In genomic region chr8:10857874-10858273, GRCm38 (mm10) we compare ENCODE assay signal across 29 mouse cellular contexts.
DNase-seq lines count a peak whose midpoint lies in the region; ATAC-seq and TF ChIP-seq lines count a peak whose summit lies in the region.
"Had no signal": no experiment of that assay in that cellular context is flagged by ENCODE, and none has a peak within 500 bp of the region (broad histone marks: within the 10 kb centered on the region; RNA-seq: fewer than 3 reads in every experiment).

No protein-coding gene starts in this region.

- DNase-seq in lung, postnatal 0 days (ENCODE audit: low spot score) = peak; percentile 21
- DNase-seq in lung, postnatal 25 days (ENCODE audit: low spot score) = no peak
- peak; percentile 12 for DNase-seq in MEL-GATA-1-ER (ENCODE audit: extremely low read depth, low read depth)
- no peak for DNase-seq in kidney, postnatal 10 days
- DNase-seq in cerebellum, adult 18-20 months = no peak
- DNase-seq: adrenal gland, adult 2 months; adrenal gland, postnatal 36 days; cerebellum, adult 2 months; cerebellum, postnatal 25 days; gastrocnemius, postnatal 25 days; heart, postnatal 4 days; kidney, adult 18-20 months; layer of hippocampus, postnatal 36 days; left cerebral cortex, postnatal 4 days; thymus, adult 18-20 months; thymus, postnatal 25 days had no signal

- H3K4me1 ChIP-seq in lung, postnatal 0 days (ENCODE audit: insufficient read depth, low read depth, low read length) = no peaks in the 10 kb centered on the region
- no peaks in the 10 kb centered on the region for H3K4me1 ChIP-seq in kidney, embryonic 15.5 days
- H3K4me1 ChIP-seq: limb, embryonic 15.5 days had no signal

- TF ChIP-seq EP300 in lung, postnatal 0 days (IDR thresholded peaks at IDR 0.05) = no peak

- no peaks in the 10 kb centered on the region for H3K36me3 ChIP-seq in lung, postnatal 0 days (ENCODE audit: insufficient read depth, low read length)
- no peaks in the 10 kb centered on the region for H3K36me3 ChIP-seq in kidney, embryonic 15.5 days
- H3K36me3 ChIP-seq: limb, embryonic 15.5 days; midbrain, embryonic 10.5 days; neural tube, embryonic 13.5 days had no signal

- TF ChIP-seq CTCF in lung, postnatal 0 days (IDR thresholded peaks at IDR 0.05) = no peak

- no peaks in the 10 kb centered on the region for H3K9me3 ChIP-seq in lung, postnatal 0 days (ENCODE audit: low read length)
- H3K9me3 ChIP-seq in kidney, embryonic 15.5 days (replicated peaks) = no peaks in the 10 kb centered on the region
- H3K9me3 ChIP-seq: forebrain, embryonic 13.5 days; limb, embryonic 15.5 days; midbrain, embryonic 10.5 days; neural tube, embryonic 13.5 days had no signal

- no peak overlapping the region for H3K4me3 ChIP-seq in lung, postnatal 0 days (ENCODE audit: low read depth, low read length)
- H3K4me3 ChIP-seq in kidney, embryonic 15.5 days (replicated peaks) = no peak overlapping the region
- H3K4me3 ChIP-seq: forebrain, embryonic 13.5 days; limb, embryonic 15.5 days; midbrain, embryonic 10.5 days; neural tube, embryonic 13.5 days had no signal

- no peak overlapping the region for H3K27ac ChIP-seq in lung, postnatal 0 days (ENCODE audit: low read length)
- H3K27ac ChIP-seq in kidney, embryonic 15.5 days = no peak overlapping the region
- H3K27ac ChIP-seq: forebrain, embryonic 13.5 days; limb, embryonic 15.5 days; macrophage; midbrain, embryonic 10.5 days; neural tube, embryonic 13.5 days; stomach, postnatal 0 days had no signal

- 88% methylated on average over 3 of the region's 3 CpGs for WGBS in lung, postnatal 0 days
- 95% methylated on average over 3 of the region's 3 CpGs for WGBS in kidney, embryonic 15.5 days

- ATAC-seq in lung, postnatal 0 days = no peak
- peak; percentile 77 for ATAC-seq in megakaryocyte progenitor cell, adult 5-6 weeks (replicated peaks; ENCODE audit: poor library complexity)
- ATAC-seq in kidney, embryonic 15.5 days (replicated peaks; ENCODE audit: low FRiP score) = no peak
- ATAC-seq: activated CD4-positive, CD25-positive, alpha-beta regulatory T cell, adult 4 months; CD4-positive, CD25-positive, alpha-beta regulatory T cell, adult 4 months; forebrain, embryonic 13.5 days; hindbrain, embryonic 16.5 days; midbrain, embryonic 16.5 days had no signal

- no peaks in the 10 kb centered on the region for H3K27me3 ChIP-seq in lung, postnatal 0 days (replicated peaks; ENCODE audit: insufficient read depth, low read length)
- H3K27me3 ChIP-seq in kidney, embryonic 15.5 days = peaks cover 22% of the 10 kb centered on the region
- H3K27me3 ChIP-seq: limb, embryonic 15.5 days; neural tube, embryonic 13.5 days had no signal

- H3K4me2 ChIP-seq in lung, postnatal 0 days (replicated peaks; ENCODE audit: low read depth, low read length) = no peak overlapping the region
- no peak overlapping the region for H3K4me2 ChIP-seq in kidney, embryonic 15.5 days
- H3K4me2 ChIP-seq: forebrain, embryonic 13.5 days; heart, embryonic 11.5 days; limb, embryonic 15.5 days; neural tube, embryonic 13.5 days had no signal

- no peak overlapping the region for H3K9ac ChIP-seq in lung, postnatal 0 days (replicated peaks; ENCODE audit: low read depth)
- no peak overlapping the region for H3K9ac ChIP-seq in kidney, embryonic 15.5 days
- H3K9ac ChIP-seq: forebrain, embryonic 13.5 days; limb, embryonic 15.5 days; neural tube, embryonic 13.5 days had no signal

Comparison
In these comparisons a context has a peak if more than half of its experiments do, and no peak if none do; other contexts are left out.
1. DNase-seq: peak in lung, postnatal 0 days (single experiment) and MEL-GATA-1-ER (single experiment); none in lung, postnatal 25 days (single experiment), kidney, postnatal 10 days (single experiment) and cerebellum, adult 18-20 months (0 of 2).